Mouse (Mus musculus) neural tube, embryonic 10.5 days (tissue): ENCODE measurements around the gene Cgnl1.
"Not testable (repeated sequence)": the region's sequence is repeated elsewhere in the genome, so short reads cannot be mapped to it uniquely, and the experiment has no call there.

Experiments used
- DNase-seq: peaks from one replicate; pipeline ENCODE4 v3.0.0-alpha.2; 2017; ENCODE audit warnings: low spot score; ENCODE audit errors: extremely low spot score

Gene Cgnl1

GRCm38 (mm10) chr9:71624793-71625495 lies 146.5 kb downstream of the Cgnl1 start:
- DNase-seq = peak; percentile 68

- no peak for DNase-seq
Measured at GRCm38 (mm10) chr9:71623871-71624569, 147.4 kb downstream of the Cgnl1 start.

- DNase-seq = no peak
Measured at GRCm38 (mm10) chr9:71622593-71622992, 148.8 kb downstream of the Cgnl1 start.

GRCm38 (mm10) chr9:71621968-71622367 lies 149.4 kb downstream of the Cgnl1 start:
- no peak for DNase-seq

GRCm38 (mm10) chr9:71620116-71620515 lies 151.3 kb downstream of the Cgnl1 start:
- DNase-seq = not testable (repeated sequence)

- peak; percentile 48 for DNase-seq
Measured at GRCm38 (mm10) chr9:71617363-71617762, 154.0 kb downstream of the Cgnl1 start.

GRCm38 (mm10) chr9:71616185-71616584 lies 155.2 kb downstream of the Cgnl1 start:
- peak; percentile 82 for DNase-seq

GRCm38 (mm10) chr9:71614643-71615042 lies 156.8 kb downstream of the Cgnl1 start:
- DNase-seq = peak; percentile 65

- no peak for DNase-seq
Measured at GRCm38 (mm10) chr9:71612981-71613380, 158.4 kb downstream of the Cgnl1 start.

GRCm38 (mm10) chr9:71611876-71612275 lies 159.5 kb downstream of the Cgnl1 start:
- DNase-seq = no peak

- DNase-seq = no peak
Measured at GRCm38 (mm10) chr9:71609010-71609409, 162.4 kb downstream of the Cgnl1 start.

GRCm38 (mm10) chr9:71606296-71607057 lies 164.9 kb downstream of the Cgnl1 start:
- no peak for DNase-seq

GRCm38 (mm10) chr9:71604914-71605635 lies 166.3 kb downstream of the Cgnl1 start:
- no peak for DNase-seq

- no peak for DNase-seq
Measured at GRCm38 (mm10) chr9:71599861-71600260, 171.5 kb downstream of the Cgnl1 start.

- no peak for DNase-seq
Measured at GRCm38 (mm10) chr9:71596888-71597287, 174.5 kb downstream of the Cgnl1 start.

- DNase-seq = no peak
Measured at GRCm38 (mm10) chr9:71592577-71593285, 178.7 kb downstream of the Cgnl1 start.

GRCm38 (mm10) chr9:71591938-71592548 lies 179.4 kb downstream of the Cgnl1 start, which contains the start of gene Myzap:
Myzap (minus strand) TSS chr9:71592360.
- peak; percentile 73 for DNase-seq

GRCm38 (mm10) chr9:71591106-71591505 lies 180.3 kb downstream of the Cgnl1 start:
- DNase-seq = no peak

GRCm38 (mm10) chr9:71589771-71590170 lies 181.6 kb downstream of the Cgnl1 start:
- no peak for DNase-seq

- DNase-seq = no peak
Measured at GRCm38 (mm10) chr9:71588930-71589592, 182.3 kb downstream of the Cgnl1 start.
